Mouse (Mus musculus): ENCODE measurements at regions not wholly inside any gene's neighbourhood (a gene's known extent, or its start where the extent isn't known, plus 50 kb on each side); places are given as distances from the start of the nearest gene placed in this dataset.
"Not testable (repeated sequence)": the region's sequence is repeated elsewhere in the genome, so short reads cannot be mapped to it uniquely, and the experiment has no call there.

DNA sequence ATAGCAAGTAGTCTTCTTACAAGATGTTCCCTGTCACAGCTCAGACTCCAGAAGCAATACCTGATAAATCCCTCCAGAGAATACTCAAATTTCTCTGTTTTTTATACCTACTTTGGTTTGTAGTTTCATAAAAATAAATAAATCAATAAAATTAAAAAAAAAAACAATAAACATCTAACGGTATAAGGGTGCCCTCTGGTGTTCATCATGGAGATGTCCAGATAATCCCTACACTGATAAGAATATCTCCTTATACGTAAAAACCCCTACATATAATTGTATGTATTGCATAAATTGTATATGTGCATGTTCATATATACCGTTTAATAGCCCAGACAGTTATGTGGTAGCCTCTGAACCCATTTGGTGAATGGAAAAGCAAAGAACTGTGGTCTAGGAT is 75.7 kb upstream of the Olfr1324 start:
- peak; percentile 2 for DNase-seq (ENCODE audit: low spot score)

GRCm38 (mm10) chrX:50501181-50501580 is 72.9 kb upstream of the Olfr1324 start:
- peak; percentile 5 for DNase-seq (ENCODE audit: low spot score)

GRCm38 (mm10) chrX:50490477-50490967 is 62.2 kb upstream of the Olfr1324 start:
- not testable (repeated sequence) for DNase-seq (ENCODE audit: low spot score)
